Mouse (Mus musculus): ENCODE results near the gene Armc7.

Armc7 gene

GRCm38 (mm10) chr11:115475025-115475757 lies at the start of gene Armc7:
Armc7 (plus strand) TSS chr11:115475667.
- in situ Hi-C loops (cut with MboI, MseI), result loop anchor here (10.0 kb wide), 3 partner anchors 50 to 310 kb away; partner anchors contain the start of genes Hid1 (in 1 of the 2), Kctd2 (in 1 of the 2) and Slc9a3r1 (in 1 of the 2)

- in situ Hi-C loops (cut with MboI, MseI), result loop anchor here in 1 of 2 experiments (10.0 kb wide), 1 partner anchor 49 kb away; the partner anchor contains the start of gene Armc7
Observed at GRCm38 (mm10) chr11:115425671-115426070, 49.8 kb upstream of the Armc7 start.

- in situ Hi-C loops (cut with MboI, MseI), result loop anchor here in 1 of 2 experiments (10.0 kb wide), 1 partner anchor 47 kb away; the partner anchor contains the start of gene Armc7
Observed at GRCm38 (mm10) chr11:115427482-115428331, 47.8 kb upstream of the Armc7 start.

GRCm38 (mm10) chr11:115429307-115429706 lies 46.2 kb upstream of the Armc7 start:
- in situ Hi-C loops (cut with MboI, MseI), result loop anchor here in 1 of 2 experiments (10.0 kb wide), 1 partner anchor 45 kb away; the partner anchor contains the start of gene Armc7

- in situ Hi-C loops (cut with MboI, MseI), result no loop called here
Observed at GRCm38 (mm10) chr11:115430561-115430960, 44.9 kb upstream of the Armc7 start.

GRCm38 (mm10) chr11:115432814-115433213 lies 42.7 kb upstream of the Armc7 start:
- in situ Hi-C loops (cut with MboI, MseI), result no loop called here

- in situ Hi-C loops (cut with MboI, MseI), result no loop called here
Observed at GRCm38 (mm10) chr11:115433342-115433741, 42.1 kb upstream of the Armc7 start.

GRCm38 (mm10) chr11:115435596-115436337 lies 39.7 kb upstream of the Armc7 start:
- in situ Hi-C loops (cut with MboI, MseI), result no loop called here

- in situ Hi-C loops (cut with MboI, MseI), result no loop called here
Observed at GRCm38 (mm10) chr11:115437571-115438122, 37.8 kb upstream of the Armc7 start.

GRCm38 (mm10) chr11:115439326-115439725 lies 36.1 kb upstream of the Armc7 start:
- in situ Hi-C loops (cut with MboI, MseI), result no loop called here

GRCm38 (mm10) chr11:115439906-115440595 lies 35.4 kb upstream of the Armc7 start, which contains the start of gene Trim80:
Trim80 (plus strand) TSS chr11:115440545.
- in situ Hi-C loops (cut with MboI, MseI), result loop anchor here in 1 of 2 experiments (10.0 kb wide), 1 partner anchor 1625 kb away; no protein-coding TSS in a partner anchor

GRCm38 (mm10) chr11:115441417-115441816 lies 34.0 kb upstream of the Armc7 start:
- in situ Hi-C loops (cut with MboI, MseI), result loop anchor here in 1 of 2 experiments (10.0 kb wide), 1 partner anchor 1627 kb away; no protein-coding TSS in a partner anchor

- in situ Hi-C loops (cut with MboI, MseI), result loop anchor here in 1 of 2 experiments (10.0 kb wide), 1 partner anchor 1632 kb away; no protein-coding TSS in a partner anchor
Observed at GRCm38 (mm10) chr11:115446906-115447305, 28.6 kb upstream of the Armc7 start.

- in situ Hi-C loops (cut with MboI, MseI), result loop anchor here in 1 of 2 experiments (10.0 kb wide), 1 partner anchor 1633 kb away; no protein-coding TSS in a partner anchor
Observed at GRCm38 (mm10) chr11:115447321-115447885, 28.1 kb upstream of the Armc7 start.

- in situ Hi-C loops (cut with MboI, MseI), result loop anchor here in 1 of 2 experiments (10.0 kb wide), 1 partner anchor 1633 kb away; no protein-coding TSS in a partner anchor
Observed at GRCm38 (mm10) chr11:115448075-115448474, 27.4 kb upstream of the Armc7 start.

- in situ Hi-C loops (cut with MboI, MseI), result loop anchor here in 1 of 2 experiments (10.0 kb wide), 1 partner anchor 1634 kb away; no protein-coding TSS in a partner anchor
Observed at GRCm38 (mm10) chr11:115448998-115449397, 26.5 kb upstream of the Armc7 start.

- in situ Hi-C loops (cut with MboI, MseI), result no loop called here
Observed at GRCm38 (mm10) chr11:115450176-115450575, 25.3 kb upstream of the Armc7 start.

- in situ Hi-C loops (cut with MboI, MseI), result no loop called here
Observed at GRCm38 (mm10) chr11:115451781-115452241, 23.7 kb upstream of the Armc7 start.

- in situ Hi-C loops (cut with MboI, MseI), result no loop called here
Observed at GRCm38 (mm10) chr11:115452281-115452860, 23.1 kb upstream of the Armc7 start.

Measured in T-helper 17 cell (primary cell).